Mouse (Mus musculus): ENCODE results near the gene Tmem39b. TPM values are rescaled to one million over a fixed set of nuclear protein-coding genes. Genes with fewer than 3 reads are reported as not detected.

Gene Tmem39b
- polyA plus RNA-seq, 1 experiment from 2014 or later: 16.5 TPM

DNA sequence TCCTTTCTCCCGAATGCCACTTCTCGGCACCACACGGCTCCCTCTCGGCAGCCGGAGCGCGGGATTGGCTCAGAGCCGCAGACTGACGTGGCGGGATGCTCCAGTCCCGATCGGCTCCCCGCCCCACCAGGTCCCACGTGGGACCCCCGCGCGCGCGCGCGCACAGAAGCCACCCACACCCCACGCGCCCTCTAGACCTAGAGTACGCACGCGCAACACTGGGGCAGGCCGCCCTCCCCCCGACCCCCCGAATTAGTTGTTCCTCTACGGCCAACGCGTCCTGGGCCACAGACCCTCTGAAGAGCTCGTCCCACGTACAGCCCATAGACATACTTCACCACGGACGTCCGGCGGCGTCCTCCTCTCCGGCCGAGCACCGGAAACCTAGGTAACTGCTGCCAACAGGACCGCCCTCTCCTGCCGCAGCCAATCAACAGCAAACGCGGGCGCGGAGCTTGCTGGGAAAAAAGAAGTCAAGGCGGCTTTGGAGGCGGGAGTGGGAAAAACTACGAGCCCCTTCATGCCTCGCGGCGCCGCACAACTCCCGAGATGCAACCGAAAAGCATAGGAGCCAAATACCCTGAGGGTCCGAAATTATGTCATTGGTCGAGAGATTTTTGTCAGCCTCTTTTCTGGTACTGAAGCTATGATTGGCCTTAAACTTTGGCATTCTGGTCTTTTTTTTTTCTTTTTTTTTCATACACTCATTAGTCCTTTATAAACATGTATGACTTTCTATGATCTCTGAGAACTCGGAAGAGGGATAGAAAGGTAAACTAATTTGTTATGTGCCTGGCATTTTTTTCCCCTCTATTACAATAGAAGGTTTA lies 55.8 kb downstream of the Tmem39b start, which contains the start of gene Txlna:
TSS of gene Txlna (minus strand) at position 428 of the 830 bp plus-strand sequence.
- peak; percentile 93 for ATAC-seq (ENCODE audit: insufficient number of reproducible peaks, insufficient read depth, low FRiP score, low TSS enrichment)
- Histone ChIP-seq H3K4me3 (peak within 1 kb of the TSS; percentile 80), H3K9ac (peak within 1 kb of the TSS; percentile 85), H3K27ac (peak within 1 kb of the TSS; percentile 91), H3K4me1 (peaks cover 18% of the 10 kb centered on the region), H3K27me3 (no peaks in the 10 kb centered on the region), H3K9me3 (no peaks in the 10 kb centered on the region), H3K36me3 (peaks cover 50% of the 10 kb centered on the region), H3K4me2 (replicated peaks) (peak within 1 kb of the TSS; percentile 93)
- WGBS: under 1% methylated on average over 60 of the region's 60 CpGs

DNA sequence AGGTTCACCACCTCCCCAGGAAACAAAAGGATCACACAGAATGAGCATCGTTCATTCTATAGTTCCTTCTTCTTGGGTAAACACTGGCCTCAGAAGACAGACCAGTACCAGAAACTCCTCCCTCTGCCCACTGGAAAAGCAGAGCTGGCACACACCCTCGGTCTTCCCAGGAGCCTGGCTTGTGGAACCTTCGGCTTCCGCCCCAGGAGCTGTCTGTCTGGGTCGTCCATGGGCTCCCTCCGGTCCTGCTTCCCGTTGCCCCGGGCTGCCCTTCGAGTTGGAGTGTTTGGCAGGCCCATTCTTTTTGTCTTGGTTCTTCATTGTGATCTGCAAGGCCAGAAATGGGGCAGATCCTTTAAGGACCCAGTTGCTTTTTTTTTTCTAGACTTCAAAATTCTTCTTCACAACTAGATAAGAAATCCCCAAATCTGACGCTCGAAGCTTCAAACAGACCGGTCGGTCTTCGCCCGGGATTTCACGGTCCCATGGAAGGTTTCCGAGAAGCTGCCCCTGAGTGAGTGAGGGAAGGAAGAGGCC lies 56.5 kb downstream of the Tmem39b start:
- peak overlapping the region; percentile 80 for H3K4me3 ChIP-seq
- peaks cover 50% of the 10 kb centered on the region for H3K36me3 ChIP-seq
- peaks cover 18% of the 10 kb centered on the region for H3K4me1 ChIP-seq
- 3% methylated on average over 17 of the region's 17 CpGs for WGBS
- H3K9ac ChIP-seq: peak overlapping the region; percentile 85
- no peaks in the 10 kb centered on the region for H3K9me3 ChIP-seq
- no peak for ATAC-seq (ENCODE audit: insufficient number of reproducible peaks, insufficient read depth, low FRiP score, low TSS enrichment)
- no peaks in the 10 kb centered on the region for H3K27me3 ChIP-seq
- peak overlapping the region; percentile 93 for H3K4me2 ChIP-seq (replicated peaks)
- H3K27ac ChIP-seq: peak overlapping the region; percentile 91

DNA sequence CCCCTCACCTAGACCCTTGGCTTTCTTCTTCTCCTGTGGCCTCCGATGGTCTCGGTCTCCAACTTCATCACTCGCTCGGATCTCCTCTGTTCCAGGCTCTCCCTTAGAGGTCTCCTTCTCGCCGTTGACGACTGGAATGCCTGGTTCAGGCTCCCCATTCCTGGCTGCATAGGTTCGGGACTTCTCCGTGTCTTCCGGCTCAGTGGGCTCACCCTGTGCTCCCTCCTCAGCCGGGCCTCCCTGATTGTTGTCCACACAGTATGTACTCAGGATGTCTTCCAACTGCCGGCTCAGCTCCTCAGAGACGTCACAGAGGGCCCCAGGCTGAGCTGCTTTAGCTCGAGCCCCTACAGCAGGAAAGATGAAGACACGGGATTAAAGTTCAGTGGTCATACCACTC lies 57.4 kb downstream of the Tmem39b start:
- peak overlapping the region; percentile 3; the same call in 1 of the 2 replicates for H3K9ac ChIP-seq
- peak overlapping the region; percentile 91; the same call in 1 of the 2 replicates for H3K27ac ChIP-seq
- H3K9me3 ChIP-seq: no peaks in the 10 kb centered on the region
- H3K4me2 ChIP-seq (replicated peaks): peak overlapping the region; percentile 93
- peaks cover 55% of the 10 kb centered on the region for H3K36me3 ChIP-seq
- peaks cover 18% of the 10 kb centered on the region for H3K4me1 ChIP-seq
- 87% methylated on average over 15 of the region's 15 CpGs for WGBS
- ATAC-seq (ENCODE audit: insufficient number of reproducible peaks, insufficient read depth, low FRiP score, low TSS enrichment): no peak
- H3K4me3 ChIP-seq: peak overlapping the region; percentile 80
- no peaks in the 10 kb centered on the region for H3K27me3 ChIP-seq

GRCm38 (mm10) chr4:129633852-129634251 lies 62.8 kb downstream of the Tmem39b start:
- H3K4me3 ChIP-seq: no peak overlapping the region
- peaks cover 95% of the 10 kb centered on the region for H3K36me3 ChIP-seq
- peaks cover 2% of the 10 kb centered on the region for H3K4me1 ChIP-seq
- H3K27me3 ChIP-seq: no peaks in the 10 kb centered on the region
- H3K4me2 ChIP-seq (replicated peaks): no peak overlapping the region
- H3K9ac ChIP-seq: no peak overlapping the region
- H3K9me3 ChIP-seq: no peaks in the 10 kb centered on the region
- no peak for ATAC-seq (ENCODE audit: insufficient number of reproducible peaks, insufficient read depth, low FRiP score, low TSS enrichment)
- H3K27ac ChIP-seq: no peak overlapping the region
- WGBS: 96% methylated on average over 6 of the region's 6 CpGs

GRCm38 (mm10) chr4:129631867-129632266 lies 64.8 kb downstream of the Tmem39b start:
- Histone ChIP-seq H3K4me2 (replicated peaks) (no peak overlapping the region), H3K9me3 (no peaks in the 10 kb centered on the region), H3K27me3 (no peaks in the 10 kb centered on the region), H3K4me3 (no peak overlapping the region), H3K27ac (no peak overlapping the region), H3K9ac (no peak overlapping the region), H3K4me1 (no peaks in the 10 kb centered on the region), H3K36me3 (peaks cover 98% of the 10 kb centered on the region)
- ATAC-seq (ENCODE audit: insufficient number of reproducible peaks, insufficient read depth, low FRiP score, low TSS enrichment): no peak
- WGBS: 88% methylated on average over 12 of the region's 12 CpGs

DNA sequence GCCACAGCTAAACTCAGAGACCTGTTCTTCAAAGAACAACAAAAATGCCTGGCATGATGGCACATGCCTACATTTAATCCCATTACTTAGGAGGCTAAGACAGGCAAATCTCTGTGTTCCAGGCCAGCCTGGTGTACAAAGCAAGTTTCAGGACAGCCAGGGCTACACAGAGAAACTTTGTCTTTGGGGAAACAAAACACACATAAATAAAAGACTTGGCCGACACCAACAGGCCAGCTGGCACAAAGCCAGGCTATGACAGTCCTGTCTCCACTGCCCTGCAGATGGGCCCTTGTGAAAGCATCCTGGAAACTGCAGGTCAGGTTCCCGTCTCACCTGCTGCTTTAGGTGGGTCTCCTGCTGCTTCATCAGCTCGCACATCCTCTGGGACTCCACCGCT lies 65.7 kb downstream of the Tmem39b start:
- no peak for ATAC-seq (ENCODE audit: insufficient number of reproducible peaks, insufficient read depth, low FRiP score, low TSS enrichment)
- no peak overlapping the region for H3K4me2 ChIP-seq (replicated peaks)
- no peaks in the 10 kb centered on the region; the same call in 1 of the 2 replicates for H3K4me1 ChIP-seq
- peaks cover 98% of the 10 kb centered on the region for H3K36me3 ChIP-seq
- H3K27ac ChIP-seq: no peak overlapping the region
- no peaks in the 10 kb centered on the region for H3K9me3 ChIP-seq
- H3K4me3 ChIP-seq: no peak overlapping the region
- 92% methylated on average over 4 of the region's 4 CpGs for WGBS
- H3K27me3 ChIP-seq: no peaks in the 10 kb centered on the region
- no peak overlapping the region for H3K9ac ChIP-seq

Small RNA genes within 50 kb of the gene (microRNA-seq; reads per million reads assigned to microRNA genes)
- 0.54 reads per million for gene Mir7016

Other genes with a start within 250 kb of the Tmem39b start
- 28.5 and 29.2 TPM in 2 replicates for gene Bsdc1, start 235.3 kb downstream of the Tmem39b start, polyA plus RNA-seq (2016; fragmentation: Nextera tagmentation; extraction: Ambion mirVana)
- gene Tssk3, start 205.8 kb downstream of the Tmem39b start, polyA plus RNA-seq (2016; fragmentation: Nextera tagmentation; extraction: Ambion mirVana): not detected in 2 replicates
- 0.32 TPM in 1 of 2 replicates, not detected in the other for gene Fam229a, start 205.6 kb downstream of the Tmem39b start, polyA plus RNA-seq (2016; fragmentation: Nextera tagmentation; extraction: Ambion mirVana)
- 1,543 and 1,552 TPM in 2 replicates for gene Marcksl1, start 183.3 kb downstream of the Tmem39b start, polyA plus RNA-seq (2016; fragmentation: Nextera tagmentation; extraction: Ambion mirVana)
- 246 and 251 TPM in 2 replicates for gene Hdac1, start 154.1 kb downstream of the Tmem39b start, polyA plus RNA-seq (2016; fragmentation: Nextera tagmentation; extraction: Ambion mirVana)
- 10.8 and 12.6 TPM in 2 replicates for gene Lck, start 123.2 kb downstream of the Tmem39b start, polyA plus RNA-seq (2016; fragmentation: Nextera tagmentation; extraction: Ambion mirVana)
- gene Fam167b, start 118.3 kb downstream of the Tmem39b start, polyA plus RNA-seq (2016; fragmentation: Nextera tagmentation; extraction: Ambion mirVana): 3.6 and 5.1 TPM in 2 replicates
- 257 and 260 TPM in 2 replicates for gene Eif3i, start 96.2 kb downstream of the Tmem39b start, polyA plus RNA-seq (2016; fragmentation: Nextera tagmentation; extraction: Ambion mirVana)
- gene Tmem234, start 96.2 kb downstream of the Tmem39b start, polyA plus RNA-seq (2016; fragmentation: Nextera tagmentation; extraction: Ambion mirVana): 180 TPM in 2 replicates
- gene Dcdc2b, start 82.6 kb downstream of the Tmem39b start, polyA plus RNA-seq (2016; fragmentation: Nextera tagmentation; extraction: Ambion mirVana): 2.3 and 3.2 TPM in 2 replicates
- 29.8 and 33.0 TPM in 2 replicates for gene Iqcc, start 77.7 kb downstream of the Tmem39b start, polyA plus RNA-seq (2016; fragmentation: Nextera tagmentation; extraction: Ambion mirVana)
- gene Ccdc28b, start 72.9 kb downstream of the Tmem39b start, polyA plus RNA-seq (2016; fragmentation: Nextera tagmentation; extraction: Ambion mirVana): 63.7 and 66.7 TPM in 2 replicates
- 100 TPM in 2 replicates for gene Txlna, start 55.8 kb downstream of the Tmem39b start, polyA plus RNA-seq (2016; fragmentation: Nextera tagmentation; extraction: Ambion mirVana)
- 14.4 and 15.3 TPM in 2 replicates for gene Kpna6, start 24.1 kb downstream of the Tmem39b start, polyA plus RNA-seq (2016; fragmentation: Nextera tagmentation; extraction: Ambion mirVana)
- 191 and 204 TPM in 2 replicates for gene Khdrbs1, start 45.5 kb upstream of the Tmem39b start, polyA plus RNA-seq (2016; fragmentation: Nextera tagmentation; extraction: Ambion mirVana)
- 306 and 332 TPM in 2 replicates for gene Ptp4a2, start 114.4 kb upstream of the Tmem39b start, polyA plus RNA-seq (2016; fragmentation: Nextera tagmentation; extraction: Ambion mirVana)
- 0.06 TPM in 1 of 2 replicates, not detected in the other for gene Spocd1, start 232.4 kb upstream of the Tmem39b start, polyA plus RNA-seq (2016; fragmentation: Nextera tagmentation; extraction: Ambion mirVana)